Mouse (Mus musculus) lung, embryonic 15.5 days (tissue): ENCODE results near the gene Nptn. TPM values are rescaled to one million over a fixed set of nuclear protein-coding genes. Genes with fewer than 3 reads are reported as not detected.
"Not testable (repeated sequence)": the region's sequence is repeated elsewhere in the genome, so short reads cannot be mapped to it uniquely, and the experiment has no call there.

ENCODE experiments used
- ATAC-seq: fragments of 200-750 bp; cut with Nextera tagmentation; 2 replicates; pipeline ENCODE4 v1.8.0; 2017; ENCODE audit warnings: moderate number of reproducible peaks, borderline replicate concordance; ENCODE audit not compliant: low FRiP score, low TSS enrichment; ENCODE audit errors: extremely low read depth
- H3K27ac ChIP-seq: fragments of 300-500 bp; sonication (generic); 2 replicates; pipeline ENCODE4 v1.5.1; 2015; ENCODE audit warnings: moderate library complexity, mild to moderate bottlenecking, inconsistent platforms
- H3K27me3 ChIP-seq: fragments of 300-500 bp; sonication (generic); 2 replicates; pipeline ENCODE4 v1.6.1; 2015; ENCODE audit warnings: inconsistent platforms
- H3K36me3 ChIP-seq: fragments of 300-500 bp; sonication (generic); 2 replicates; pipeline ENCODE4 v1.6.1; 2015; ENCODE audit warnings: inconsistent platforms
- H3K4me1 ChIP-seq: fragments of 300-500 bp; sonication (generic); 2 replicates; pipeline ENCODE4 v1.6.1; 2015; ENCODE audit warnings: inconsistent platforms
- H3K4me2 ChIP-seq: fragments of 300-500 bp; sonication (generic); 2 replicates; pipeline ENCODE4 v1.6.1; 2015; ENCODE audit warnings: inconsistent platforms, mild to moderate bottlenecking, moderate library complexity
- H3K4me3 ChIP-seq: fragments of 300-500 bp; sonication (generic); 2 replicates; pipeline ENCODE4 v1.5.1; 2015; ENCODE audit warnings: mild to moderate bottlenecking, inconsistent platforms
- H3K9ac ChIP-seq: fragments of 300-500 bp; sonication (generic); 2 replicates; pipeline ENCODE4 v1.6.1; 2015; ENCODE audit warnings: inconsistent platforms
- H3K9me3 ChIP-seq: fragments of 300-500 bp; sonication (generic); 2 replicates; pipeline ENCODE4 v1.6.1; 2016; ENCODE audit warnings: inconsistent platforms
- WGBS: fragments of 180-500 bp; shearing (Covaris S2); methylation state at CpG from one replicate; pipeline ENCODE4 v1.1.7; 2015; 5-methylcytosine and 5-hydroxymethylcytosine counted together
- polyA plus RNA-seq: library from polyadenylated mRNA; unstranded; fragments of >200 nt; fragmentation: Nextera tagmentation; extraction: Ambion mirVana; gene quantifications from 2 replicates; pipeline ENCODE4 v1.2.1, GENCODE M21; 2015

Nptn gene
- polyA plus RNA-seq, 1 experiment from 2014 or later: 134 TPM

DNA sequence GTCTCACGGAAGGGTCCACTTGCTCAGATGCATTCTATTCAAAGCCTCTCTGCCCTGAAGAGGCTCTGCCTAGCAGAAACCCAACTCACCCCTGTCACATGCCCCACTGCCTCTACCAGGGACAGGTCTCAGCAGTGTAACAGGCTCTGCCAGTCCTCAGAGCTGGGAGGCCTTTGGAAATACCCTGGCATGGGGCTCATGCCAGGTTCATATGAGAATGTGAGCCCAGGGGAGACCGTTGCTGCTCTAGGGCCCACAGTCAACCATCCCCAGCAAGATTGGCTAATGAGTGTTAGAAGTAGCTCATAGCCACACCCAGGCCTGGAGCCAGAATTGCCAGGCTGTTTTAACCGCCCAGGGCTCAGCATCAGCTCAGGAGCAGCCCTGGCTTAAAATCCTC is 32.3 kb upstream of the Nptn start:
- ATAC-seq: no peak
- Histone ChIP-seq H3K9me3 (no peaks in the 10 kb centered on the region), H3K27ac (no peak overlapping the region), H3K4me3 (no peak overlapping the region), H3K27me3 (no peaks in the 10 kb centered on the region), H3K36me3 (no peaks in the 10 kb centered on the region), H3K9ac (no peak overlapping the region), H3K4me1 (peaks cover 16% of the 10 kb centered on the region), H3K4me2 (no peak overlapping the region)
- WGBS: 74% methylated on average over 3 of the region's 3 CpGs

DNA sequence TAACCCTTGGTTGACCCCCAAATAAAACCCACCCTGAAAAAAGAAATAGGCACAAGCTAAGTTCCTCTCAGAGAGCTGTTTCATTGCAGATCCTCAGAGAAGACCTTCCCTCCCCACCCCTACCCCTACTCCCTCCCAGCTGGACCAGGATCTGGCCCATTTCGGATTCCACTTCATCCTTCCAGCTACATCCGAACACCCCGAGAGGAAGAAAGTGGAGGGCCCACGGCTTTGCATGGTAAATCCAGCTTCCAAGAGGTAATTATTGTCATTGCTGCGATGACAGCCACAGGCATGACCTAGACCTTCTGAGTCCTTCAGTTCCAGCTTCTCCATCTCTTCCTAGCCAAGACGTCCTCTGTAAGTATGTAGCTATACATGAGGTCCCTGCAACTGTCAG is 31.1 kb upstream of the Nptn start:
- H3K4me1 ChIP-seq: peaks cover 23% of the 10 kb centered on the region
- H3K9me3 ChIP-seq: no peaks in the 10 kb centered on the region
- no peaks in the 10 kb centered on the region for H3K36me3 ChIP-seq
- H3K4me2 ChIP-seq: no peak overlapping the region
- H3K4me3 ChIP-seq: no peak overlapping the region
- H3K9ac ChIP-seq: no peak overlapping the region
- WGBS: 89% methylated on average over 6 of the region's 6 CpGs
- H3K27ac ChIP-seq: no peak overlapping the region
- ATAC-seq: no peak
- H3K27me3 ChIP-seq: no peaks in the 10 kb centered on the region

DNA sequence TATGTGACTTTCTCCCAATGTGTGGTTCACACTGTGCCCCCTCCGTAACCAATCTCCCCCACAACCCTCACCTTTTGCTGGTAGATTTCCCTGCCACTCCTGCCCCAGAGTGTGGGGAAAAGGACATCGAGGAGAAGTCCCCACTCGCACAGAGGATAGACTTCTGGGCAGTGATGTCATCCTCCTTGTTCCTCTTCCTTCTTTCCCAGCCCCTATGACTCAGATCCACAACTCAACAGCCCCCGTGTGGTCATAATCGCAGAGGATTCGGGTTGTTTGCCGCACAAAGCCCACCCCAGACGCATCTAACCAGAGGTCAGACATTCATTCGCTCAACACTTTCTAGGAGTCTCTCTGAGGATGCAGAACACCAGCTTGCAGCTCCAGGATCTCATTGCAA is 30.0 kb upstream of the Nptn start:
- H3K36me3 ChIP-seq: no peaks in the 10 kb centered on the region
- H3K27me3 ChIP-seq: no peaks in the 10 kb centered on the region
- H3K4me2 ChIP-seq: no peak overlapping the region
- H3K4me1 ChIP-seq: peaks cover 27% of the 10 kb centered on the region
- H3K27ac ChIP-seq: no peak overlapping the region
- no peaks in the 10 kb centered on the region for H3K9me3 ChIP-seq
- WGBS: 67% methylated on average over 9 of the region's 9 CpGs
- H3K9ac ChIP-seq: no peak overlapping the region
- no peak for ATAC-seq
- no peak overlapping the region for H3K4me3 ChIP-seq

DNA sequence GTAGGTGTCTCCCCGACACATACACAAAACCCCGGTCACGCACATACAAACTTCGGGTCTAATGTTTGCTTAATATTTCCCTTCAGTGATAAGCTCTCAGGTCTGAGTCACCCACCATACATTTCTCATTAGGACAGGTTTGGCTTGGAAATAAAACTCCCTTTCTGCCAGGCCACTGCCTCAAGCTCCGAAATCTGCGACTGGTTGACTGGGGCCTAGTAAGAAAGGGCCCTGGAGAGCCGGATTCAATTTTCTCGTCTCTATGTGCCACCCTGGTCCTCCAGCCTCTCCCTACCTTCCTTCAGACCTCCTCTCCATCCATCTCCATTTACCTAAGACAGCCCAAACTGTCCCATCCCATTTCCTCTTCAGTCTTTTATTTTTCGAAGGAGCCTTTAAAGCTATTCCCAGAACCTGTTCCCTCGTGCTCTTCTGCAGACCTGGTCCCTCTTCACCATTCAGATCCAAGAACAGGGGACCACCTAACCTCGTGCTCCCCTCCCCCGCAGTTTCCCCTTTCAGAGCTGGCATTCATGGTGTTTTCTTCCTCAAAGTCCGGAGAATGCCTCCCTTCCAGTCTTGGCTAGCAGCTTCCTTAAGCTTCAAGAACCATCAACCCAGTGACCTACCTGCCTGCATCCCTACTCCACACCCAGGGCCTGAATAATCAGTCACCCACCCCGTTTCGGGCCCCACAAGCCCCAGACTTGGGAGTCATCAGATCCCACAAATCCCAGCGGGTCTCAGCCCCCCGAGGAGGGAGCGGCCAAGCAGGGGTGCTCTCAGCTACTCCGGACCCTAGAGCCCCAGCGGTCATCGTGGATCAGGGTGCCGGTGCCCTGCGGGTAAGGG is 27.8 kb upstream of the Nptn start:
- Histone ChIP-seq H3K4me1 (peaks cover 37% of the 10 kb centered on the region), H3K27me3 (no peaks in the 10 kb centered on the region), H3K36me3 (no peaks in the 10 kb centered on the region), H3K4me3 (peak overlapping the region; percentile 74), H3K4me2 (peak overlapping the region; percentile 86), H3K9ac (peak overlapping the region; percentile 87), H3K9me3 (no peaks in the 10 kb centered on the region), H3K27ac (peak overlapping the region; percentile 95)
- ATAC-seq: peak; percentile 33; the same call in 1 of the 2 replicates
- WGBS: 8% methylated on average over 23 of the region's 23 CpGs

DNA sequence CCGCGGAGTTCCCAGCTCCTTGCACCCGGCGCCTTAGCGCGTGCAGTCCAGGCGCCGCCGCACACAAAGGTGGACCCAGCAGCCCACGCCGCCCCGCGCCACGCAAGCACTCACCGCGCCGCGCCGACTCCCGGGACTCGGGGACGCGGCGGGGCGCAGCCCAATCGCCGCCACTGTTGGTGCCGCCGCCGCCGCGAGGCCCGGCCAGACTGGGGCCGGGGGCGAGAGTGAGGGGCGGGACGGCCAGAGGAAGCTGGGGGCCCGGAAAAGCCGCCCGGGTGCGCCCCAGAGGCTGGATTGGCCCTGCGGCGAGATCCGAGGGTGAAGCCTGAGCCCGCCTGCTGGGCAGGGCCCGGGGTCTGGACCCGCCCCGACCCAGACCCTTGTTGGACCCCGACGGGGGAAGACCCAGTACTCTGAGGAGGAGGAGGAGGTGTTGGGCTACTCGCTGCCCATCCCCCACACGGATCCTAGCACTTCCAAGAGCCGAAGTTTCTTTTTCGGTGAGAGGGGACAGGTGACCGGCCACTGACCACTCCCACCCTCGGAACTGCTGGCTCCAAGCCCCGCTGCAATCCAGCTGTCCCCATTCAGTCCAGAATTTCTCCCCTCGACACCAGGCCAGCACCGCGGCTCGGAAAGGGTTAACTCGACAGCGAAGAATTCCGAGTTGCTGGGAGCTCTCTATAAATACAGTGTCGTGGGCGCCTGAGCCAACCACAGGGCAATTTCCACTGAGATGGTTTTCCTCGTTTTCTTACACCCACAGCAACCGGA is 26.9 kb upstream of the Nptn start, which contains the start of gene Cd276:
Gene Cd276, minus strand, starts transcription at position 530 of the 777 bp plus-strand sequence.
- H3K36me3 ChIP-seq: no peaks in the 10 kb centered on the region
- peak within 1 kb of the TSS; percentile 86 for H3K4me2 ChIP-seq
- ATAC-seq: peak; percentile 60
- no peaks in the 10 kb centered on the region for H3K9me3 ChIP-seq
- H3K4me1 ChIP-seq: peaks cover 37% of the 10 kb centered on the region
- H3K27ac ChIP-seq: peak within 1 kb of the TSS; percentile 95
- WGBS: under 1% methylated on average over 67 of the region's 68 CpGs
- H3K4me3 ChIP-seq: peak within 1 kb of the TSS; percentile 74
- H3K9ac ChIP-seq: peak within 1 kb of the TSS; percentile 87
- no peaks in the 10 kb centered on the region for H3K27me3 ChIP-seq

DNA sequence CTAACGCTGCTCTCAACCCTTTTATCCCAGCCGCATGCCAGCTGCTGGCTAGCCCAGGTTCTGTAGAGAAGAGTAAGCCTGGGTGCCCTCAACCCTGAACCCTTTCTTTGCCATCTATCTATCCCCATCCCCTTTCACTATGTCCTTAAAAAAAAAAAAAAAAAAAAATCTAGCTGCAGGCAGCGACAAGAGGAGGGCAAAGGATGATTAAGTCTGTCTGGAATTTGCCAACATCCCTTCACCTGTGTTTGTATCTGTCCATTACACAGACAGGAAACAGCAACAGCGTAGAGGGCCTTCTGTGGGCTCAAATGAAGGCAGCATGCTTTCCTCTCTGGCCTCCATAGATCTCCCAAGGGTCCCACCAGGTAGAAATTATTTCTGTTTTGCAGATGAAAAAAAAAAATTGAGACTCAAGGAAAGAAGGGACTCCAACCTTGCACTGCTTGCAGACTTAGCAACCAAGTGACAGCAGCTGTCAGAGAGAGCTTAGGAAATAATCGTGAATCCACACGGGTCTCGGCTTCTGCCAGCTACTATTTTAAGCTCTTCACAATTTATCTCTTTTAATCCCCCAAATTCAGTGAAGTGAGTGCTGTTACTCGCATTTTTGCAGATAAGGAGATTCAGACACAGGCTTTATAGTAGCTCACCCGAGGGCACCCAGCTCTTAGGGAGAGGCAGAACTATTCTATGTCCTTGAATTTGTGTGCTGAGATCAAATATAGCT is 26.2 kb upstream of the Nptn start:
- ATAC-seq: no peak
- Histone ChIP-seq H3K4me2 (peak overlapping the region; percentile 86), H3K27me3 (no peaks in the 10 kb centered on the region), H3K4me1 (peaks cover 37% of the 10 kb centered on the region), H3K36me3 (no peaks in the 10 kb centered on the region), H3K4me3 (peak overlapping the region; percentile 74), H3K9me3 (no peaks in the 10 kb centered on the region), H3K27ac (peak overlapping the region; percentile 95), H3K9ac (peak overlapping the region; percentile 87)
- 11% methylated on average over 9 of the region's 9 CpGs for WGBS

DNA sequence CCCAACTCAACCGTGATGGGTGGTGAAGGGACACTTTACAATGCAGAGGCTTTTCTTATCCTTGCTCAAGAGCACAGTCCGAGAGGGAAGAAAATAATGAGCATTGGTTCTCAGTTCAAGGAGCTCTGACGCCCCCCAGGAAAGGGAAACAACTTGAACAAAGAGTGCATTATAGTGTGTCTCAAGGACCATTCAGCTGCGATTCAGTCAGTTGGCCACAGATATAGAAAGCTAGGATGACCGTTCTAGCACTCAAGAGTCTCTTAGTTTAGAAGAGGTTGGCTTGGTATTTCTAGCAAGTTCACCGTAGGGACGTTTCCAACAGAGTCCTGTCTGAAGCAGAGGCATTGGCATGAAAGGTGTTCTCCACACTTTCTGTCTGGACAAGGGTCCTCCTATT is 25.4 kb upstream of the Nptn start:
- ATAC-seq: no peak
- no peaks in the 10 kb centered on the region for H3K9me3 ChIP-seq
- H3K27ac ChIP-seq: peak overlapping the region; percentile 95; the same call in 1 of the 2 replicates
- no peaks in the 10 kb centered on the region for H3K27me3 ChIP-seq
- no peak overlapping the region for H3K9ac ChIP-seq
- H3K4me3 ChIP-seq: no peak overlapping the region
- 56% methylated on average over 7 of the region's 7 CpGs for WGBS
- H3K36me3 ChIP-seq: no peaks in the 10 kb centered on the region
- H3K4me2 ChIP-seq: no peak overlapping the region; the same call in 1 of the 2 replicates
- peaks cover 37% of the 10 kb centered on the region for H3K4me1 ChIP-seq

DNA sequence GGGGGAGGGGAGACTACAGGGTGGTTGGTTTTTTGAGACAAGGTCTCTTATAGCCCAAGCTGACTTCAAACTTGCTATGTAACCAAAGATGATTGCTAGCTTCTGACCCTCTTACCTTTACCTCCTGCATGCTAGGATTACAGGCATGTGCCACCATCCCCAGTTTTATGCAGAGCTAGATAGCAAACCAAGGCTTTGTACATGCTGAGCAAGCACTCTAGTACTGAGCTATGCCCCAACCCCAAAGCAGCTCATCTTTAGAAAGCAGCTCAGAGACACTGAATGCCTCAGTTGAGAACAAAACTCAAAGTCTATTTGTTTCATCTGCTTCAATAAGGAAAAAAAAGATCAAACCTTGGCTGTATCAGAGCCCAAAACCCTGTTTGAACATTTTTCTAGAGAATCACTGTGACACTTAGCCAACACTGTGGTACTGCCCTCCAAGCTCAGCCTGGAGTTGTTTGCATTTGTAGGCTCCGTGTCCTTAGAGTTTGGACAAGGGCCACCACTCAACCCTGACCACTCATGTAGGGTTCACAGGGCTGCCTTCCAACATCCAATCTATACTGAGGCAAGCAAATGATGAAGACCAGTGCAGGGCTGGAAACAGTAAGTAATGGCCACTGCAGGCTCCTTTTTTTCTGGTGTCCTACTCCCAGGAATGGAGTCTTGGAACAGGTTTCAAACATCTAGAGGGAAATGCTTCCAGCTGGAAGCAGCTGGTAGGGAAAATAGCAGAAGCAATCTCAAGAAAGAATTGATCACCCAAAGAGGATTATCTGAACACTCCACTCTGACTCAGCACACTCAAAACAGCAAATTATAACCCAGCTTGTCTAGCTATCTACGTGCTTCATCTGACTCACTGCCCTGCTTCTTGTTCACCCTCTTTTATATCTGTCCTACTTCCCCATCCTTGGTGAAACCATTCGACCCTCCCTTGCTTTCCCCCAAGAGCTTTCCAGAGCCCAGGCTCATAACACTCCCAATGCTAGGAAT is 24.3 kb upstream of the Nptn start:
- no peak overlapping the region for H3K4me2 ChIP-seq
- no peak for ATAC-seq
- 41% methylated on average over 3 of the region's 3 CpGs for WGBS
- H3K4me1 ChIP-seq: peaks cover 29% of the 10 kb centered on the region
- no peak overlapping the region for H3K9ac ChIP-seq
- H3K27ac ChIP-seq: peak overlapping the region; percentile 49
- H3K36me3 ChIP-seq: no peaks in the 10 kb centered on the region
- no peak overlapping the region for H3K4me3 ChIP-seq
- H3K9me3 ChIP-seq: no peaks in the 10 kb centered on the region
- H3K27me3 ChIP-seq: no peaks in the 10 kb centered on the region

DNA sequence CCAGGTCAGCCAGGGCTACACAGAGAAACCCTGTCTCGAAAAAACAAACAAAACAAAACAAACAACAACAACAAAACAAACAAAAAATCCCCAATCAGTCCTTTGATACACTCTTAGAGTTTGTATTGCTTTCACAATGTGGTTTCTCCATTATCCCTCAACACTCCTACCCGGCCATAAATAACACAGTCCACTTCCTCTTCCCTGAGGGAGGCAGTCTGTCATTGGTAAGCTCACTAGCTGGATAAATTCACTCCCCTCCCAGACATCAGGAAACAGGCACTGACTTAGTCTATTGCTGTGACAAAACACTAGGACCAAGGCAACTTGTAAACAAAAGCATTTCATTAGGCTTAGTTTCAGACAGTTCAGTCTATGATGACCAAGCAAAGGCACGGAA is 21.8 kb upstream of the Nptn start:
- H3K27ac ChIP-seq: no peak overlapping the region
- H3K4me1 ChIP-seq: peaks cover 21% of the 10 kb centered on the region
- no peaks in the 10 kb centered on the region for H3K36me3 ChIP-seq
- H3K27me3 ChIP-seq: no peaks in the 10 kb centered on the region
- ATAC-seq: no peak
- H3K9me3 ChIP-seq: no peaks in the 10 kb centered on the region
- H3K4me3 ChIP-seq: no peak overlapping the region
- H3K9ac ChIP-seq: no peak overlapping the region
- no peak overlapping the region for H3K4me2 ChIP-seq
- WGBS: 55% methylated on average over 3 of the region's 3 CpGs

DNA sequence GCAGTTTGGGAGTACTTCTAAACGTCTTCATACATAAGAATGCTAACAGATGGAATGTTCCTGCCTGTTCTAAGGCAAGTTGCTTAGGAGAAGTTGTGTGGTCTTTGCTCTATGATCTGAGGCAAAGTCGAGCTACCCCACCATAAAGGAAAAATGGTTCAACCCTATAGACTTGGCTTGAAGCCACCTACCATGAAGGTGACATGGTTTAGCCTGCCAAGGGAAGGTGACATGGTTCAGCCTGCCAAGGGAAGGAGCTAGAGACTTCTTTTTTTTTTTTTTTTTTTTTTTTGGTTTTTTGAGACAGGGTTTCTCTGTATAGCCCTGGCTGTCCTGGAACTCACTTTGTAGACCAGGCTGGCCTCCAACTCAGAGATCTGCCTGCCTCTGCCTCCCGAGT is 16.1 kb upstream of the Nptn start:
- H3K27me3 ChIP-seq, H3K27ac ChIP-seq, H3K4me3 ChIP-seq, H3K4me1 ChIP-seq, ATAC-seq, H3K36me3 ChIP-seq, H3K4me2 ChIP-seq, H3K9ac ChIP-seq, H3K9me3 ChIP-seq: not testable (repeated sequence)
- WGBS: 66% methylated on average over 3 of the region's 3 CpGs

DNA sequence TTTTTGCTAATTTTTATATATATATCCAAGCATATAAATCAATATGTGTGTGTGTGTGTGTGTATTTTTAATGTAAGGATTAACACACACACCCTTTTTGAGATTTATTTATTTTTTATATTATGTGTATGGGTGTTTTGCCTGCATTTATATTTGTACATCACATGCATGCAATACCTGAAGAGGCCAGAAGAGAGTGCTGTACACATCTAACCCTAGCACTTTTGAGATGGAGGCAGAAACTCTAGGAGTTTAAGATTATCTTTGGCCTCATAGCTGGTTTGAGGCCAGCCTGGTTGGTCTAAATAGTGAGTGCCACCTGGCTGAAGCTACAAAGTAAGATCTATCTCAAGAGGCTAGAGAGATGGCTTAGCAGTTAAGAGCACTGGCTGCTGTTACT is 14.4 kb upstream of the Nptn start:
- Histone ChIP-seq H3K27me3 (no peaks in the 10 kb centered on the region), H3K9ac (no peak overlapping the region), H3K4me3 (no peak overlapping the region), H3K9me3 (no peaks in the 10 kb centered on the region), H3K27ac (no peak overlapping the region), H3K4me1 (no peaks in the 10 kb centered on the region), H3K4me2 (no peak overlapping the region), H3K36me3 (no peaks in the 10 kb centered on the region)
- ATAC-seq: no peak
